Mouse (Mus musculus) lung, postnatal 0 days (tissue): ENCODE measurements around the gene Abl1.

ENCODE experiments used
- CTCF ChIP-seq: IDR thresholded peaks from 2 replicates; pipeline ENCODE4 v1.5.1; 2016; ENCODE audit warnings: antibody characterized with exemption, mild to moderate bottlenecking
- EP300 ChIP-seq: IDR thresholded peaks from 2 replicates; pipeline ENCODE4 v1.6.1; 2016; ENCODE audit warnings: antibody characterized with exemption, mild to moderate bottlenecking, control low read depth

GRCm38 (mm10) chr2:31823933-31824730 lies 136.0 kb downstream of the Abl1 start:
- TF ChIP-seq CTCF (peak; percentile 67), EP300 (no peak)
